Mouse (Mus musculus): ENCODE measurements at regions not wholly inside any gene's neighbourhood (a gene's known extent, or its start where the extent isn't known, plus 50 kb on each side); places are given as distances from the start of the nearest gene placed in this dataset.

- TF ChIP-seq CTCF (IDR thresholded peaks at IDR 0.05; ENCODE audit: borderline replicate concordance, insufficient read depth, low read depth, low read length): no peak
- no peak for TF ChIP-seq POLR2A (IDR thresholded peaks at IDR 0.05; ENCODE audit: borderline replicate concordance, insufficient read depth, low read length)
Measured at GRCm38 (mm10) chr13:60098394-60098793, 78.8 kb downstream of the Gas1 start.
